9 mouse cellular contexts compared by ENCODE assay signal in genomic region chr13:102625836-102626340, GRCm38 (mm10).
DNase-seq lines count a peak whose midpoint lies in the region; ATAC-seq lines count a peak whose summit lies in the region.
"Had no signal": no experiment of that assay in that cellular context is flagged by ENCODE, and none has a peak within 500 bp of the region (broad histone marks: within the 10 kb centered on the region; RNA-seq: fewer than 3 reads in every experiment).

No protein-coding gene starts in this region.

- peaks cover 9% of the 10 kb centered on the region; the same call in 1 of the 2 replicates for H3K4me1 ChIP-seq in heart, embryonic 12.5 days (replicated peaks)
- H3K4me1 ChIP-seq in lung, embryonic 16.5 days (replicated peaks; ENCODE audit: control insufficient read depth, insufficient read depth, low read length) = peaks cover 3% of the 10 kb centered on the region
- H3K4me1 ChIP-seq in intestine, embryonic 16.5 days (ENCODE audit: control insufficient read depth, insufficient read depth, low read length) = peaks cover 12% of the 10 kb centered on the region
- H3K4me1 ChIP-seq in stomach, embryonic 16.5 days (ENCODE audit: control insufficient read depth, insufficient read depth, low read length) = peaks cover 10% of the 10 kb centered on the region; the same call in 1 of the 2 replicates

- no peaks in the 10 kb centered on the region for H3K36me3 ChIP-seq in heart, embryonic 12.5 days
- no peaks in the 10 kb centered on the region for H3K36me3 ChIP-seq in lung, embryonic 16.5 days (ENCODE audit: control insufficient read depth, insufficient read depth, low read length)
- no peaks in the 10 kb centered on the region for H3K36me3 ChIP-seq in intestine, embryonic 16.5 days (ENCODE audit: control insufficient read depth, insufficient read depth, low read length)
- no peaks in the 10 kb centered on the region for H3K36me3 ChIP-seq in stomach, embryonic 16.5 days (ENCODE audit: control insufficient read depth, insufficient read depth, low read length)

- H3K27ac ChIP-seq in heart, embryonic 12.5 days (ENCODE audit: poor library complexity, severe bottlenecking) = 0 out of 2 replicates have a peak overlapping the region, but pooled peaks have one; percentile 10
- peak overlapping the region; percentile 95 for H3K27ac ChIP-seq in lung, embryonic 16.5 days (ENCODE audit: low read length)
- peak overlapping the region; percentile 85 for H3K27ac ChIP-seq in intestine, embryonic 16.5 days (ENCODE audit: low read length)
- peak overlapping the region; percentile 94 for H3K27ac ChIP-seq in stomach, embryonic 16.5 days (ENCODE audit: low read length)
- H3K27ac ChIP-seq: macrophage had no signal

- no peak overlapping the region for H3K9ac ChIP-seq in heart, embryonic 12.5 days
- 0 out of 2 replicates have a peak overlapping the region, but pooled peaks have one; percentile 18 for H3K9ac ChIP-seq in lung, embryonic 16.5 days (ENCODE audit: low read length)
- no peak overlapping the region for H3K9ac ChIP-seq in intestine, embryonic 16.5 days (ENCODE audit: low read depth, low read length)
- no peak overlapping the region for H3K9ac ChIP-seq in stomach, embryonic 16.5 days (ENCODE audit: low read length)

- ATAC-seq in heart, embryonic 12.5 days (ENCODE audit: insufficient number of reproducible peaks, low FRiP score) = no peak
- ATAC-seq in lung, embryonic 16.5 days (ENCODE audit: low read depth) = peak; percentile 7
- 0 out of 2 replicates have a peak, but pooled peaks have one; percentile 6 for ATAC-seq in intestine, embryonic 16.5 days
- ATAC-seq in stomach, embryonic 16.5 days (ENCODE audit: insufficient read depth, low FRiP score) = 0 out of 2 replicates have a peak, but pooled peaks have one; percentile 42
- no peak for ATAC-seq in cerebellum, adult (ENCODE audit: insufficient number of reproducible peaks, low FRiP score, low TSS enrichment)

- H3K27me3 ChIP-seq in heart, embryonic 12.5 days (replicated peaks) = no peaks in the 10 kb centered on the region
- H3K27me3 ChIP-seq in lung, embryonic 16.5 days (ENCODE audit: control insufficient read depth, insufficient read depth, low read depth, low read length) = no peaks in the 10 kb centered on the region
- H3K27me3 ChIP-seq in intestine, embryonic 16.5 days (replicated peaks; ENCODE audit: control insufficient read depth, insufficient read depth, low read length) = no peaks in the 10 kb centered on the region
- no peaks in the 10 kb centered on the region for H3K27me3 ChIP-seq in stomach, embryonic 16.5 days (ENCODE audit: control insufficient read depth, insufficient read depth, low read length)

- no peak overlapping the region for H3K4me2 ChIP-seq in heart, embryonic 12.5 days
- no peak overlapping the region for H3K4me2 ChIP-seq in lung, embryonic 16.5 days (ENCODE audit: low read depth, low read length)
- no peak overlapping the region for H3K4me2 ChIP-seq in intestine, embryonic 16.5 days (ENCODE audit: low read depth, low read length)
- no peak overlapping the region for H3K4me2 ChIP-seq in stomach, embryonic 16.5 days (ENCODE audit: low read depth, low read length)

- no peak overlapping the region for H3K4me3 ChIP-seq in heart, embryonic 12.5 days
- H3K4me3 ChIP-seq in lung, embryonic 16.5 days (ENCODE audit: low read length) = no peak overlapping the region
- no peak overlapping the region for H3K4me3 ChIP-seq in intestine, embryonic 16.5 days (ENCODE audit: low read length)
- no peak overlapping the region for H3K4me3 ChIP-seq in stomach, embryonic 16.5 days (replicated peaks; ENCODE audit: low read length)

- H3K9me3 ChIP-seq in heart, embryonic 12.5 days (replicated peaks) = no peaks in the 10 kb centered on the region
- H3K9me3 ChIP-seq in lung, embryonic 16.5 days (ENCODE audit: control insufficient read depth, low read length) = no peaks in the 10 kb centered on the region
- H3K9me3 ChIP-seq in intestine, embryonic 16.5 days (ENCODE audit: control insufficient read depth, low read length) = no peaks in the 10 kb centered on the region
- no peaks in the 10 kb centered on the region for H3K9me3 ChIP-seq in stomach, embryonic 16.5 days (replicated peaks; ENCODE audit: control insufficient read depth, low read length)

- WGBS in heart, embryonic 12.5 days = 67% methylated on average over 5 of the region's 5 CpGs
- WGBS in lung, embryonic 16.5 days = 37% methylated on average over 5 of the region's 5 CpGs
- WGBS in intestine, embryonic 16.5 days = 46% methylated on average over 5 of the region's 5 CpGs
- WGBS in stomach, embryonic 16.5 days = 44% methylated on average over 5 of the region's 5 CpGs

- no peak for DNase-seq in heart, adult 9 months (ENCODE audit: low spot score in 2 of 2)
- no peak for DNase-seq in lung, postnatal 36 days
- DNase-seq in layer of hippocampus, adult 18-20 months (ENCODE audit: low spot score in 2 of 2) = no peak

Comparison
In these comparisons a context has a peak if more than half of its experiments do, and no peak if none do; other contexts are left out.
1. ATAC-seq: peak in lung, embryonic 16.5 days (single experiment), intestine, embryonic 16.5 days (single experiment) and stomach, embryonic 16.5 days (single experiment); none in heart, embryonic 12.5 days (single experiment) and cerebellum, adult (single experiment).
2. H3K27ac ChIP-seq: peak in every context shown above with its lines; median percentile 95 in lung, embryonic 16.5 days; 94 in stomach, embryonic 16.5 days; 85 in intestine, embryonic 16.5 days; 10 in heart, embryonic 12.5 days.